Mouse (Mus musculus): ENCODE measurements around the gene Rnf113a2.

GRCm38 (mm10) chr12:84451801-84452200 is 34.8 kb downstream of the Rnf113a2 start:
- TF ChIP-seq EP300 (IDR thresholded peaks at IDR 0.05; ENCODE audit: low read depth) (no peak), CTCF (IDR thresholded peaks at IDR 0.05; ENCODE audit: low read depth) (no peak)

Data from heart, postnatal 0 days (tissue).